Mouse (Mus musculus): ENCODE results near the gene Prrt4.
A peak's percentile ranks its signal among the peaks of the same experiment; 100 is the strongest.
"Not testable (repeated sequence)": the region's sequence is repeated elsewhere in the genome, so short reads cannot be mapped to it uniquely, and the experiment has no call there.

The Prrt4 gene

GRCm38 (mm10) chr6:29178888-29179658, at the start of gene Prrt4:
Gene Prrt4 (minus strand): TSS chr6:29179584.
- peak; percentile 71 to 76 for DNase-seq

GRCm38 (mm10) chr6:29217717-29218116, 38.3 kb upstream of the Prrt4 start:
- DNase-seq = not testable (repeated sequence)

GRCm38 (mm10) chr6:29215881-29216501, 36.6 kb upstream of the Prrt4 start, which contains the start of gene Impdh1:
Gene Impdh1 (minus strand): TSS chr6:29216364.
- DNase-seq = peak; percentile 70 to 82

- no peak for DNase-seq
Measured at GRCm38 (mm10) chr6:29215181-29215580, 35.8 kb upstream of the Prrt4 start.

- DNase-seq = no peak
Measured at GRCm38 (mm10) chr6:29214776-29215175, 35.4 kb upstream of the Prrt4 start.

GRCm38 (mm10) chr6:29214245-29214644, 34.9 kb upstream of the Prrt4 start:
- DNase-seq = no peak

- DNase-seq = no peak
Measured at GRCm38 (mm10) chr6:29213436-29213835, 34.1 kb upstream of the Prrt4 start.

- peak; percentile 78 to 85 for DNase-seq
Measured at GRCm38 (mm10) chr6:29211806-29212492, 32.6 kb upstream of the Prrt4 start.

- DNase-seq = peak; percentile 71 to 77
Measured at GRCm38 (mm10) chr6:29211146-29211545, 31.8 kb upstream of the Prrt4 start.

GRCm38 (mm10) chr6:29210231-29210936, 31.0 kb upstream of the Prrt4 start:
- no peak for DNase-seq

GRCm38 (mm10) chr6:29208178-29208577, 28.8 kb upstream of the Prrt4 start:
- DNase-seq = no peak

- no peak for DNase-seq
Measured at GRCm38 (mm10) chr6:29207017-29207416, 27.6 kb upstream of the Prrt4 start.

- no peak for DNase-seq
Measured at GRCm38 (mm10) chr6:29206006-29206405, 26.6 kb upstream of the Prrt4 start.

- DNase-seq = peak; percentile 42 to 55
Measured at GRCm38 (mm10) chr6:29204932-29205614, 25.7 kb upstream of the Prrt4 start.

- DNase-seq = no peak
Measured at GRCm38 (mm10) chr6:29203861-29204585, 24.6 kb upstream of the Prrt4 start.

- DNase-seq = no peak
Measured at GRCm38 (mm10) chr6:29203096-29203495, 23.7 kb upstream of the Prrt4 start.

GRCm38 (mm10) chr6:29201988-29202387, 22.6 kb upstream of the Prrt4 start:
- DNase-seq = no peak

GRCm38 (mm10) chr6:29201341-29201740, 22.0 kb upstream of the Prrt4 start:
- no peak for DNase-seq

GRCm38 (mm10) chr6:29200496-29200895, 21.1 kb upstream of the Prrt4 start:
- DNase-seq = no peak

GRCm38 (mm10) chr6:29199223-29199855, 20.0 kb upstream of the Prrt4 start:
- DNase-seq = no peak
